Mouse (Mus musculus) E14TG2a.4 (cell line): ENCODE results near the gene Csdc2.

Source experiments
- CTCF ChIP-seq: conservative IDR thresholded peaks from 2 replicates; pipeline ENCODE4 v1.5.1; 2014; ENCODE audit warnings: low read length
- NANOG ChIP-seq: IDR thresholded peaks from 2 replicates; pipeline ENCODE4 v1.6.1; 2014; ENCODE audit warnings: borderline replicate concordance, low read length, mixed read lengths

GRCm38 (mm10) chr15:81894002-81894401 is 42.6 kb upstream of the Csdc2 start:
- no peak for TF ChIP-seq CTCF
- TF ChIP-seq NANOG = no peak
